Mouse (Mus musculus) lung, postnatal 4 days (tissue): ENCODE measurements around the gene Hoxc5.

Experiments
- DNase-seq, 2 experiments: peaks; one replicate each; pipeline ENCODE4 v3.0.0; 2021

The Hoxc5 gene

DNA sequence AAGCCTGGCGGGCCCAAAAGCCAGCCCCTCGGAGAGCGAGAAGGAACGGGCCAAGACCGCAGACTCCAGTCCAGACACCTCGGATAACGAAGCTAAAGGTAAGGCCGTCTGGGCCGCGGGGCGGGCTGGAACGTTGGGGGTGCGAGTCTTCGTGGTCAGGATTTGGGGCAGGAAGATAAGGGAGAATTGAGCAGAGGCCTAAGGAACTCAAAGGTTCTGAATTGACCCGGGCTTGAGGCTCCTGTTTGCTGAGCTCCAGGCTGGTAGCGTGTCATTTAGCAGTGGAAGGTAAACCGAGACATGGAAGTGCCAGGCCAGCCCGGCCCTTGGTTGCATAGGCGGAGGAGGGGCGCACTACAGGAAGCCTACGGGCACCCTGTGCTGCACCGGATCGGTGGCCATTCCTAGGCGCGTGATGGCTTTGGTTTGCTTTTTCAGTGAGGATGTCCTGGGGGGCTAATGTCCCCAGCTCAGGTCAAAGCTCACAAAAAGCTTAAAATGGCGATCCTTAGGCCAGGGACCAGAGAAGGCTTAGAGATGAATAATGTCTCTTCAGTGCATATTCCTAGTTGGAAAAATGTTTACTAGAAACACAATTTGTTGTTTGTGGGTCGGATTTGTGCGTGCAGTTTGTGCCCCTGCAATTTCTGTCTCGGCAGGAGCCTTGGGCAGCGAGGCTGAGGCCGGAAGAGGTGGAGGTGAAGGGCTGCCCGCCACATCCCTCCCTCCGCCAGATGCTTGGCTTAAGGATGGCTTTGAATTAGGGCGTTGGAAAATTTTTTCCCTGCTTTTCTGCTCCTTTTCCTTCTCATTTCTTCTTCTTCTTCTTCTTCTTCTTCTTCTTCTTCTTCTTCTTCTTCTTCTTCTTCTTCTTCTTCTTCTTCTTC, 511 bp downstream of the Hoxc5 start:
- no peak for DNase-seq

GRCm38 (mm10) chr15:102969296-102969695, 2.1 kb downstream of the Hoxc5 start:
- no peak for DNase-seq

GRCm38 (mm10) chr15:102970740-102971139, 3.5 kb downstream of the Hoxc5 start:
- no peak for DNase-seq

DNA sequence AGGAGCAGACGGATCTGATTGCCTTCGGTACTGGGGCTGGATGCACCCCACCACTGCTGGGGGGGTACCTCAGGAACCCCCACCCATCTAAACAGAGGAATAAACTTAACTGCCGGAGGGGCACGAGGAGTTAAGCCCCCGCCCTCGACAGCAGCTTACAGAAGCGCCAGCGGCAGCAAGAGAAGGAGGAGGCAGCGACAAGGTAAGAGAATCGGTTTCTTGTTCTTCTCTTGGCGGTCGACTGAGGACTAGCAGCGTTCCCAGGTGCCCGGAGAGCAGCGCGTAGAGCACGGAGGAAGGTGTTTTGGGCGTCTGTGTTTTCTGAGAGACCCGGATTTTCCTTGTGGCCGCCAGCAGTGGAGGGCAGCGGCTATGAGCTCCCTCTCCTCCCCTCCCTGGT, 5.0 kb downstream of the Hoxc5 start:
- DNase-seq, result no peak

GRCm38 (mm10) chr15:102972753-102973152, 5.5 kb downstream of the Hoxc5 start:
- DNase-seq, result no peak

- no peak for DNase-seq
These were observed 7.8 kb downstream of the Hoxc5 start for GRCm38 (mm10) chr15:102975034-102975433.

- DNase-seq, result no peak
These were observed 8.5 kb downstream of the Hoxc5 start for GRCm38 (mm10) chr15:102975688-102976111.

GRCm38 (mm10) chr15:102976171-102976570, 8.9 kb downstream of the Hoxc5 start, which contains the start of gene Hoxc9:
Gene Hoxc9 (plus strand): TSS chr15:102976439.
- no peak for DNase-seq

- no peak for DNase-seq
These were observed 9.6 kb downstream of the Hoxc5 start for GRCm38 (mm10) chr15:102976631-102977422.

DNA sequence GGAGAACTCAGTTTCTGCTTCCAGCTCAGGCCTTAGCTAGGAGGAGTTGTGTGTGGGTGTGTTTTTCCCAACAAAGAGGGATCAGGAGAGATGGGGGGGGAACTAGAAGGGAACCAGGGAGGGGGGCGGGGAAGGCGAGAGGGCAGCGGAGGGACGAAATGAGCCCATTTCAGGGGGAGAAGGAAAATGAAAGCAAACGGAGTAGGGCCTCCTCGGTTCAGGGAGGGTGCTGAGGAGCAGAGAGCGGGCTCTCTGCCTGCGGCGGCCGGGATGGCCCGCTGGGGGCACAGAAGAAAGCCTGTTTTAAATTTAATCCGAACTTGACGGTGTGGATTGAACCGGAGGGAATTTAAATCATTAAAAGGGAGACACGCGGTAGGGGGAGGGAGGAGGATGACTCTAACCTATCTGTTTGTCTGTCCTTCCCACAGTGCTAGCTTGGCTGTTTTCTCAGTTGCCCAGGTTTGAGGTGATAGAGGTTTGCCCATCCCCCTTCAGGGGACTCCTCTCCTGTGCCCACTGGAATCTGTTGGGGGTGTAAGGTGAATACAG, 10.3 kb downstream of the Hoxc5 start:
- DNase-seq, result no peak

DNA sequence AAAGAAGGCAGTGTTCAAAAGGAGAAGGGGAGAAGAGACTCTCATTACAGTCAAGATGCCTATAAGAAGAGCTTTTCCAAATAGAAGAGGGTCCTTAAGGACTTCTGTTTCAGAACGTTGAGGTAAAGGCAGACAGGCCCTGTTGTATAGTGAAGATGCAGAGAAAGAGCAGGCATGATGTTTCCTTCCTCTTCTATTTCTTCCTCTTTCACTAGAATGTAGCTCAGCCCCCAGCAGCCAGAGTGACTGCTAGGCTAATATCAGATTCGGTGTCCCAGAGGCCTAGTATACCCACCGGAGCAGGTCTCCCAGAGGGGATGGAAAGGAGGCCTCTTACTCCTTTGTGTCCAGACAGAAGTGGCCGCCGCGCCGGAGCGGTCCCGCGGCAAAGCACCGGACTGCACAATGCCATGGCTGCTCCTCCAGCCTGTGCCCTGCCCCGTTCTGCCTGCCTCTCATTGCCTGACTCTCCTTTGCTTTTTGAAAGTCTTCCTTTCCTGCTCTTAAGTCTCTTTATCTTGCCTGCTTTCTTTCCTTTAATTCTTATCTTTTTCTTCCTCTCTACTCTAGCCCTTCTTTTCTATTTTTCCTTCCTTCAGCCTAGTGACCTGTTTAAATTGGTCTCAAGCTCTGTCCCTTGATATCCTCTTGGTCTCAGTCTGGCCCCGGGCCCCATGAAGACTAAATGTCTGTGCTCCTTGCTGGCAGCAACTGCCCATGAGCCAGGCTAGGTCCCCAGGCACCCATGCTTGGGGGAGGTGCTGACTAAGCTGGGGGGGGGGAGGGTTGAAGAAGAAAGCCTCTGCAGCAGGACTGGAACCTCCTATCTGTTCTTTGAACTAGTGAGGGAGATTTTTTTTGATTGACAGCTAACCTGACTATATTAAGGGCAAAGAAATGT, 11.6 kb downstream of the Hoxc5 start:
- DNase-seq, result no peak

- DNase-seq, result no peak
These were observed 12.7 kb downstream of the Hoxc5 start for GRCm38 (mm10) chr15:102979936-102980335.

- DNase-seq, result no peak
These were observed 13.1 kb downstream of the Hoxc5 start for GRCm38 (mm10) chr15:102980352-102980751.

DNA sequence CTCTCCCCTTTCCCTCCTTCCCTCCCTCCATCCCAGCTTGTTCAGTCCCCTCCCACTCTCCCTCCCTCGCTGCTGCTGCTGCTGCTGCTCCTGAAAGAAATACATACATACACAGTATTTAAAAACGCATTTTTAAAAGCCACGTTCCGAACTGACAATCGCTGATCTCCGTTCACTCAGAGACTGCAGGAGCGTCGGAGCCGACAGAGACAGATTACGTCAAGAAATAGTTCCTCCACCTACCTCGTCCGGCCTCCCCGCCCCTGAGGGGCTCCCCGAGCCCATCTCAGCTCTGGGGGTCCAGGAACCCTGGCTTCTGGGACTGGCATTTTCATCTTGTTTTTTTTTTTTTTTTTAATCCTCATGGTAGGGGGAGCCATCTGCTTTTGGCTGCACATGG, 13.7 kb downstream of the Hoxc5 start:
- no peak for DNase-seq

DNA sequence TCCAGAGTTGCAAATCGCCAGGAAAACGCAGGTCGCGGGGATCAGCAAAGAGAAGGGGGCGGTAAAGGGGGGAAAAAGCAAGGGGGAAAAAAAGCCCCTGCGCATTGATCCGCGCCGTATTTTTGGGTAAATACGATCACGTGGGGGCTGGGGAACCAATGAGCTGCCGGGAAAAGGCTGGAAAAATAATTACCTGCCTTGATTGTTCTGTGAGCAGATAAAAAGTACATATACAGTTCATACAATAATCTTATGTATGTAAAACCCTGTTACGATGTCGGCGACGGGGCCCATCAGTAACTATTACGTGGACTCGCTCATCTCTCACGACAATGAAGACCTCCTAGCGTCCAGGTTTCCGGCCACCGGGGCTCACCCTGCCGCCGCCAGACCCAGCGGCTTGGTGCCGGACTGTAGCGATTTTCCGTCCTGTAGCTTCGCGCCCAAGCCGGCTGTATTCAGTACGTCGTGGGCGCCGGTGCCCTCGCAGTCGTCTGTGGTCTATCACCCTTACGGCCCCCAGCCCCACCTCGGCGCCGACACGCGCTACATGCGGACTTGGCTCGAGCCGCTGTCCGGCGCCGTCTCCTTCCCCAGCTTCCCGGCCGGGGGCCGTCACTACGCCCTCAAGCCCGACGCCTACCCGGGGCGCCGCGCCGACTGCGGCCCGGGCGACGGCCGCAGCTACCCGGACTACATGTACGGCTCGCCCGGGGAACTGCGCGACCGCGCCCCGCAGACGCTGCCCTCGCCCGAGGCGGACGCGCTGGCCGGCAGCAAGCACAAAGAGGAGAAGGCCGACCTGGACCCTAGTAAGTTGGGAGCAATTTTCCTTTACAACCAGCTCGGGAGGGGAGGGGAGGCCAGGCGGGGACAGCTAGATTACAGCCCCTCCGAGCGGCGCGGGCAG, 14.4 kb downstream of the Hoxc5 start:
- peak in 1 of 2 experiments; percentile 39 for DNase-seq

- DNase-seq, result no peak
These were observed 16.5 kb downstream of the Hoxc5 start for GRCm38 (mm10) chr15:102983716-102984115.

- DNase-seq, result no peak
These were observed 17.3 kb downstream of the Hoxc5 start for GRCm38 (mm10) chr15:102984521-102984920.

- DNase-seq, result no peak
These were observed 17.7 kb downstream of the Hoxc5 start for GRCm38 (mm10) chr15:102984925-102985324.

- DNase-seq, result peak; percentile 86 to 92
These were observed 20.0 kb downstream of the Hoxc5 start for GRCm38 (mm10) chr15:102987124-102987833.

DNA sequence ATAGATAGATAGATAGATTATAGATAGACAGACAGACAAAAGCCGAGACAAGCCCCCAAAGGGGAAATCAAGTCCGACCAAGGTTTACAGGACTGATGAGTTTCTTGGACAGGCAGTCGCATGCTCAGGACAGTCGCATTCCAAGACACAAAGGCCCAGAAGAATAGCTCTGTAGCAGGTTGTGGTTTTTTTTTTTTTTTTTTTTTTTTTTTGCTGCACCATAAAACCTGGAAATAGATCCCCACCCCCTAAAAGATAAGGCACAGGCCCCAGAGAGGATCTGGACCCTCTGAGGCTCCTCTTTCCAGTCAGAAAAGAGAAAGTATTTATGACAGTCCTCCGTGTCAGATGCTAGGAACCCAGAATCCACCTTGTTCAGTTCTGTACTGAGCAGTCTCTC, 20.8 kb downstream of the Hoxc5 start:
- DNase-seq, result no peak
